Mouse (Mus musculus) CH12.LX (cell line): ENCODE measurements at regions not wholly inside any gene's neighbourhood (a gene's known extent, or its start where the extent isn't known, plus 50 kb on each side); places are given as distances from the start of the nearest gene placed in this dataset.

Source experiments
- DNase-seq: peaks from one replicate; pipeline ENCODE4 v3.0.0-alpha.2; 2013; ENCODE audit errors: extremely low read depth
- H3K27ac ChIP-seq: 2 replicates; pipeline ENCODE4 v1.5.1; 2012; ENCODE audit warnings: low read depth, mild to moderate bottlenecking, control low read depth, moderate library complexity; ENCODE audit not compliant: insufficient read depth
- H3K27me3 ChIP-seq: replicated peaks from 2 replicates; pipeline ENCODE3; 2012; ENCODE audit warnings: inconsistent platforms
- H3K36me3 ChIP-seq, 2 experiments: replicated peaks in 1 of 2; 2 replicates each; pipeline versions ENCODE3 to v1.6.1; 2012; ENCODE audit warnings: inconsistent platforms in 1 of 2, low read length in 1 of 2, mild to moderate bottlenecking in 1 of 2, mixed read lengths in 1 of 2, moderate library complexity in 1 of 2; ENCODE audit not compliant: control insufficient read depth in 1 of 2, insufficient read depth in 1 of 2
- H3K4me1 ChIP-seq, 2 experiments: 2 replicates each; pipeline ENCODE4 v1.6.1; 2012; ENCODE audit warnings: inconsistent platforms in 1 of 2, moderate library complexity in 1 of 2; ENCODE audit not compliant: insufficient read depth in 2 of 2, control insufficient read depth in 1 of 2
- H3K4me2 ChIP-seq: 2 replicates; pipeline ENCODE4 v1.6.1; 2012; ENCODE audit warnings: low read depth, mild to moderate bottlenecking, control low read depth; ENCODE audit not compliant: poor library complexity, insufficient read depth, severe bottlenecking
- H3K4me3 ChIP-seq, 3 experiments: fragments of 150-350 bp in 1 of 3; sonication (generic) in 1 of 3; replicated peaks in 1 of 3; 2 replicates each; pipeline versions ENCODE3 to v1.5.1; 2011 to 2012; ENCODE audit warnings: low read depth in 2 of 3, low read length in 2 of 3, mild to moderate bottlenecking in 2 of 3, moderate library complexity in 2 of 3, control low read depth in 1 of 3, improper control_type of control experiment in 1 of 3, inconsistent platforms in 1 of 3, mixed read lengths in 1 of 3; ENCODE audit not compliant: poor library complexity in 1 of 3
- H3K79me2 ChIP-seq: replicated peaks from 2 replicates; pipeline ENCODE4 v1.6.1; 2012; ENCODE audit warnings: mild to moderate bottlenecking, moderate library complexity; ENCODE audit not compliant: control insufficient read depth, poor library complexity, insufficient read depth, severe bottlenecking; ENCODE audit errors: extremely low read depth
- H3K9ac ChIP-seq: 2 replicates; pipeline ENCODE4 v1.6.1; 2012; ENCODE audit warnings: low read depth, mild to moderate bottlenecking, control low read depth, moderate library complexity; ENCODE audit not compliant: insufficient read depth
- H3K9me3 ChIP-seq: replicated peaks from 2 replicates; pipeline ENCODE3; 2012; ENCODE audit warnings: low read length, inconsistent platforms, mixed read lengths
- CHD1 ChIP-seq: IDR thresholded peaks from 2 replicates; pipeline ENCODE4 v1.6.1; 2012; ENCODE audit warnings: low read depth, low read length, improper control_type of control experiment, inconsistent platforms
- CHD2 ChIP-seq: IDR thresholded peaks from 2 replicates; pipeline ENCODE4 v1.6.1; 2011; ENCODE audit warnings: low read length, improper control_type of control experiment
- CTCF ChIP-seq, 2 experiments: IDR thresholded peaks in 1 of 2; conservative IDR thresholded peaks in 1 of 2; 2 replicates each; pipeline ENCODE4 v1.5.1; 2011 to 2012; ENCODE audit warnings: low read depth in 2 of 2, low read length in 2 of 2, improper control_type of control experiment in 1 of 2, inconsistent platforms in 1 of 2, mild to moderate bottlenecking in 1 of 2, moderate library complexity in 1 of 2
- GABPA ChIP-seq: IDR thresholded peaks from 2 replicates; pipeline ENCODE4 v1.6.1; 2012; ENCODE audit warnings: low read depth, low read length, improper control_type of control experiment, inconsistent platforms; ENCODE audit not compliant: insufficient replicate concordance
- IRF4 ChIP-seq: IDR thresholded peaks from 2 replicates; pipeline ENCODE4 v1.6.1; 2014; ENCODE audit warnings: low read depth, mild to moderate bottlenecking, inconsistent platforms, low read length, improper control_type of control experiment
- MAFK ChIP-seq: IDR thresholded peaks from 2 replicates; pipeline ENCODE4 v1.6.1; 2011; ENCODE audit warnings: low read length, improper control_type of control experiment; ENCODE audit not compliant: insufficient replicate concordance
- NRF1 ChIP-seq: IDR thresholded peaks from 2 replicates; pipeline ENCODE4 v1.6.1; 2014; ENCODE audit warnings: low read depth, mild to moderate bottlenecking, inconsistent platforms, low read length, improper control_type of control experiment, moderate library complexity
- POLR2A ChIP-seq: IDR thresholded peaks from 2 replicates; pipeline ENCODE4 v1.6.1; 2011; ENCODE audit warnings: low read depth, mild to moderate bottlenecking, improper control_type of control experiment, low read length
- RAD21 ChIP-seq: IDR thresholded peaks from 2 replicates; pipeline ENCODE4 v1.6.1; 2011; ENCODE audit warnings: low read depth, mild to moderate bottlenecking, low read length, improper control_type of control experiment, moderate library complexity
- SMC3 ChIP-seq: IDR thresholded peaks from 2 replicates; pipeline ENCODE4 v1.6.1; 2011; ENCODE audit warnings: low read depth, low read length, improper control_type of control experiment
- TCF12 ChIP-seq: IDR thresholded peaks from 2 replicates; pipeline ENCODE4 v1.6.1; 2014; ENCODE audit warnings: low read depth, mild to moderate bottlenecking, inconsistent platforms, low read length, improper control_type of control experiment
- USF2 ChIP-seq: conservative IDR thresholded peaks from 2 replicates; pipeline ENCODE4 v1.6.1; 2011; ENCODE audit warnings: low read depth, low read length, improper control_type of control experiment
- ZC3H11A ChIP-seq: IDR thresholded peaks from 2 replicates; pipeline ENCODE4 v1.6.1; 2012; ENCODE audit warnings: low read depth, mild to moderate bottlenecking, inconsistent platforms, low read length, improper control_type of control experiment
- ZKSCAN1 ChIP-seq: IDR thresholded peaks from 2 replicates; pipeline ENCODE4 v1.6.1; 2012; ENCODE audit warnings: low read depth, inconsistent platforms, low read length, improper control_type of control experiment, borderline replicate concordance
- ZNF384 ChIP-seq: IDR thresholded peaks from 2 replicates; pipeline ENCODE4 v1.6.1; 2012; ENCODE audit warnings: low read depth, low read length, improper control_type of control experiment, inconsistent platforms
- dilution Hi-C: fragments of 300-500 bp; cut with MboI; formaldehyde crosslinking; loops from 2 replicates; pipeline ENCODE4 v1.14.3; 2020; ENCODE audit warnings: low sequenced_read_pairs; ENCODE audit not compliant: extremely low pct_unique_long_range_greater_than_20kb, extremely low pct_ligation_motif_present
- in situ Hi-C: fragments of 300-500 bp; cut with MboI; formaldehyde crosslinking; loops from 3 replicates; pipeline ENCODE4 v1.14.3; 2019; ENCODE audit warnings: low sequenced_read_pairs, low pct_ligation_motif_present, low pct_unique_long_range_greater_than_20kb, mixed read lengths

DNA sequence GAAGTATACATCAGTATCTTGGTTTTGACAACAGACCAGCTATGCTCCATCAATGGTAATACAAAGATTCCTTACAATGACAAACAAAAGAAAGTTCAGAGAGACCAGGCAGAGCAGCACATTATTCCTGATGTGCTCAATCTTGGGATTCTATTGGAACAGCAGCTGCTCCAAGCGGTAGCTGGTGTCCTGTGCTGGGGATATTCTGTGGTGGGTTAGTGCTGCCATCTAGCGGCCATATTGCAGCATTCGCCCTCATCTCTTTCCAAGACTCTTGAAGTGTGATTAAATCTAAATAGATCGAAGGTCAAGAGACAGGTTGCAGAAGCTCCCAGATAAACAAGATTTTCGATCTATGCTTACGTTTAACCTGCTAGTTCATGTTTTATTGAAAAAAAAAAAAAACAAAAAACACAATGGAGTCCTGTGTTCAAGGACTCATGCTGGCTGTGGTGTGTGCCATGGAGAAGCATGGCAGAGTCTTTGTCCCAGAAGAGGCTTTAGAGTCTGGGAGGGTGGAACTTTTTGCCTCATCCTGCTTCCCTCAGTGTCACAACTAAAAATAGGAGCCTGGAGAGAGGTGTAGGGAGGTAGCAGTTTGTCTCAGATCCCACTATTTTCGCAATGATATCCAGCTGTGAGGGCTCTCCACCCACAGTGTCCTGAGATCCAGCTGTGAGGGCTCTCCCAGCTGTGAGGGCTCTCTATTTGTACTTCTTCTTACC is 468.6 kb downstream of the Plcl1 start:
- no peaks in the 10 kb centered on the region for H3K36me3 ChIP-seq
- H3K9me3 ChIP-seq = peaks cover 2% of the 10 kb centered on the region
- DNase-seq = peak; percentile 73
- peaks cover 0 to 4% of the 10 kb centered on the region in 2 experiments; a peak in 1 of 4 replicates for H3K4me1 ChIP-seq
- H3K79me2 ChIP-seq = no peaks in the 10 kb centered on the region
- H3K4me3 ChIP-seq = no peak overlapping the region
- no peak overlapping the region for H3K27ac ChIP-seq
- H3K27me3 ChIP-seq = no peaks in the 10 kb centered on the region
- in situ Hi-C loops = loop anchor here (25.0 kb wide), 1 partner anchor 462 kb away; the partner anchor contains the start of gene Plcl1
- H3K9ac ChIP-seq = no peak overlapping the region
- dilution Hi-C loops = no loop called here
- no peak for TF ChIP-seq USF2
- peak; percentile 79 for TF ChIP-seq RAD21
- TF ChIP-seq CHD2 = no peak
- peak; percentile 80 to 82 for TF ChIP-seq CTCF (conservative IDR thresholded peaks at IDR 0.05 in 1 of 2, IDR thresholded peaks at IDR 0.05 in 1 of 2; ENCODE audit: low read depth in 2 of 2, low read length in 2 of 2)
- no peak for TF ChIP-seq ZKSCAN1
- no peak for TF ChIP-seq ZNF384
- TF ChIP-seq CHD1 = no peak
- TF ChIP-seq POLR2A = no peak
- TF ChIP-seq TCF12 = no peak
- no peak for TF ChIP-seq GABPA
- no peak for TF ChIP-seq MAFK
- TF ChIP-seq IRF4 = no peak
- no peak for TF ChIP-seq NRF1
- no peak for TF ChIP-seq ZC3H11A
- TF ChIP-seq SMC3 = peak; percentile 58
- H3K4me2 ChIP-seq = no peak overlapping the region; the same call in 1 of the 2 replicates

- Histone ChIP-seq H3K9me3 (peaks cover 2% of the 10 kb centered on the region), H3K4me2 (peak overlapping the region; percentile 6; the same call in 1 of the 2 replicates), H3K4me3 (no peak overlapping the region), H3K27ac (no peak overlapping the region), H3K9ac (no peak overlapping the region), H3K4me1 (peaks cover 0 to 4% of the 10 kb centered on the region in 2 experiments; a peak in 1 of 4 replicates), H3K36me3 (no peaks in the 10 kb centered on the region), H3K27me3 (no peaks in the 10 kb centered on the region), H3K79me2 (no peaks in the 10 kb centered on the region)
- TF ChIP-seq CTCF (conservative IDR thresholded peaks at IDR 0.05 in 1 of 2, IDR thresholded peaks at IDR 0.05 in 1 of 2; ENCODE audit: low read depth in 2 of 2, low read length in 2 of 2) = peak; percentile 45 to 63
- TF ChIP-seq NRF1 = no peak
- dilution Hi-C loops (no loop called here), in situ Hi-C loops (loop anchor here (25.0 kb wide), 3 partner anchors 463 to 1337 kb away; partner anchors contain the start of genes Plcl1 and Satb2)
- DNase-seq = peak; percentile 37
Observed at GRCm38 (mm10) chr1:55874868-55875144, 469.1 kb downstream of the Plcl1 start.
